In the genomic region with DNA sequence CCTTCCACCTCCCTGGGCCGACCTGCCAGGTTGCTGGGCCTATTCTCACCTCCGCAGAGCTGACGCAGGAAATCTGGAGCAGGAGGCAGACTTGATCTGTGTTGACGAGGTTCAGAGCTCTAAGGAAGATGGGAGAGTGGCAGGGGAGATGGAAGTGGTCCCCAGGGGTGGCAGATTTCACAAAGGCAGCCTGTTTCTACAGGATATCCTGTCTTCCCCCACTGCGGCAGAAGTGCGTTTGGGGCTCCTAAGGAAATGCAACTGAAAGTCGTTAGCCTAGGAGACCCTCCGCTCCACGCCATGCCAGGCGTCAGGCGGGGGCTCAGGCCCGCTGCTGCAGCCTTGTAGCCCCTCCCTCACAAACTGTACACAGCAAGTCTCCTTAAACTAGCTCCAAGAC, we compare ENCODE assay signal across 11 mouse cellular contexts. TPM values are rescaled to one million over a fixed set of nuclear protein-coding genes. Genes with fewer than 3 reads are reported as not detected.
DNase-seq lines count a peak whose midpoint lies in the region; ATAC-seq and TF ChIP-seq lines count a peak whose summit lies in the region.
"Had no signal": no experiment of that assay in that cellular context is flagged by ENCODE, and none has a peak within 500 bp of the region (broad histone marks: within the 10 kb centered on the region; RNA-seq: fewer than 3 reads in every experiment).

No protein-coding gene starts in this region.

- no peak for TF ChIP-seq EP300 in liver, postnatal 0 days (IDR thresholded peaks at IDR 0.05; ENCODE audit: low read depth)

- H3K4me2 ChIP-seq in liver, embryonic 11.5 days: peak overlapping the region; percentile 29
- peak overlapping the region; percentile 61 for H3K4me2 ChIP-seq in liver, postnatal 0 days (ENCODE audit: low read depth, low read length)
- H3K4me2 ChIP-seq: midbrain, embryonic 15.5 days; neural tube, embryonic 12.5 days had no signal

- no peaks in the 10 kb centered on the region for H3K36me3 ChIP-seq in liver, embryonic 11.5 days (ENCODE audit: control insufficient read depth, insufficient read depth, low read length)
- H3K36me3 ChIP-seq in liver, postnatal 0 days (replicated peaks; ENCODE audit: insufficient read depth, low read length): no peaks in the 10 kb centered on the region
- H3K36me3 ChIP-seq: midbrain, embryonic 15.5 days had no signal

- no peak for ATAC-seq in liver, embryonic 11.5 days (replicated peaks; ENCODE audit: low FRiP score)
- peak; percentile 52 for ATAC-seq in granulocyte monocyte progenitor cell, adult 5-6 weeks (replicated peaks; ENCODE audit: poor library complexity, severe bottlenecking)
- no peak for ATAC-seq in liver, postnatal 0 days
- ATAC-seq in erythroid progenitor cell, adult 5-6 weeks (replicated peaks; ENCODE audit: low FRiP score, poor library complexity, severe bottlenecking): no peak
- ATAC-seq: midbrain, embryonic 15.5 days had no signal

- WGBS in liver, embryonic 11.5 days: 56% methylated on average over 12 of the region's 12 CpGs
- 43% methylated on average over 12 of the region's 12 CpGs for WGBS in liver, postnatal 0 days (ENCODE audit: insufficient replicate concordance)

- peaks cover 13% of the 10 kb centered on the region for H3K4me1 ChIP-seq in liver, embryonic 11.5 days (replicated peaks; ENCODE audit: control insufficient read depth, insufficient read depth, low read length)
- H3K4me1 ChIP-seq in liver, postnatal 0 days (ENCODE audit: insufficient read depth): peaks cover 13% of the 10 kb centered on the region

- no peak for DNase-seq in liver, embryonic 11.5 days (ENCODE audit: low spot score)
- no peak for DNase-seq in liver
- no peak for DNase-seq in liver, postnatal 0 days
- DNase-seq in thymus, postnatal 4 days: peak; percentile 62
- DNase-seq in cerebellum, postnatal 14 days: no peak
- DNase-seq: adrenal gland, postnatal 14 days; heart, adult 11 months had no signal

- H3K9ac ChIP-seq in liver, embryonic 11.5 days (ENCODE audit: low read depth, low read length): no peak overlapping the region
- H3K9ac ChIP-seq in liver, postnatal 0 days (replicated peaks): no peak overlapping the region
- H3K9ac ChIP-seq: midbrain, embryonic 15.5 days; neural tube, embryonic 12.5 days had no signal

- no peaks in the 10 kb centered on the region for H3K9me3 ChIP-seq in liver, embryonic 11.5 days (ENCODE audit: control insufficient read depth, low read length)
- H3K9me3 ChIP-seq in liver, postnatal 0 days (ENCODE audit: low read length): no peaks in the 10 kb centered on the region
- H3K9me3 ChIP-seq: midbrain, embryonic 15.5 days; neural tube, embryonic 12.5 days had no signal

- H3K27ac ChIP-seq in liver, embryonic 11.5 days (ENCODE audit: low read depth, low read length): no peak overlapping the region
- H3K27ac ChIP-seq in liver, postnatal 0 days (ENCODE audit: low read depth): no peak overlapping the region
- H3K27ac ChIP-seq: midbrain, embryonic 15.5 days; neural tube, embryonic 12.5 days had no signal

- no peak for TF ChIP-seq CTCF in liver, postnatal 0 days (IDR thresholded peaks at IDR 0.05; ENCODE audit: low read depth)

- H3K27me3 ChIP-seq in liver, embryonic 11.5 days (replicated peaks; ENCODE audit: control insufficient read depth, insufficient read depth, low read length): no peaks in the 10 kb centered on the region
- H3K27me3 ChIP-seq in liver, postnatal 0 days (ENCODE audit: insufficient read depth, low read length): peaks cover 7% of the 10 kb centered on the region; the same call in 1 of the 2 replicates
- H3K27me3 ChIP-seq: midbrain, embryonic 15.5 days; neural tube, embryonic 12.5 days had no signal

- no peak overlapping the region for H3K4me3 ChIP-seq in liver, embryonic 11.5 days (ENCODE audit: low read depth, low read length)
- peak overlapping the region; percentile 29 for H3K4me3 ChIP-seq in liver, postnatal 0 days (ENCODE audit: low read depth, low read length)
- H3K4me3 ChIP-seq: midbrain, embryonic 15.5 days; neural tube, embryonic 12.5 days had no signal

RNA-seq across cellular contexts. Expression of gene Tiam1, which starts 5.4 kb away (rescaled TPM):
- 10.7 and 17.2 TPM in 2 replicates for polyA plus RNA-seq in liver, embryonic 11.5 days (2014; fragmentation: Nextera tagmentation; extraction: Ambion mirVana)
- 66.1 and 76.1 TPM in 2 replicates for total RNA-seq in granulocyte monocyte progenitor cell, adult 5-6 weeks (2014; fragmentation: Nextera tagmentation)
- 65.8 and 68.6 TPM in 2 replicates for total RNA-seq in granulocyte monocyte progenitor cell, adult 5-6 weeks (2017)
- 3.2 TPM in 2 replicates for polyA plus RNA-seq in liver, postnatal 0 days (2015; fragmentation: Nextera tagmentation; extraction: Ambion mirVana)
- 7.5 and 10.1 TPM in 2 replicates for total RNA-seq in erythroid progenitor cell, adult 5-6 weeks (2015; ENCODE audit: low replicate concordance)
- 9.6 and 28.4 TPM in 2 replicates for total RNA-seq in erythroid progenitor cell, adult 5-6 weeks (2017; ENCODE audit: low replicate concordance)
